Mouse (Mus musculus) limb, embryonic 13.5 days (tissue): ENCODE results near the gene Tsc22d2. TPM values are rescaled to one million over a fixed set of nuclear protein-coding genes. Genes with fewer than 3 reads are reported as not detected.

ENCODE experiments used
- ATAC-seq: fragments of 200-750 bp; cut with Nextera tagmentation; 2 replicates; pipeline ENCODE4 v1.8.0; 2017; ENCODE audit warnings: low read depth, moderate number of reproducible peaks, moderate TSS enrichment; ENCODE audit not compliant: low FRiP score
- H3K27ac ChIP-seq: fragments of 300-500 bp; sonication (generic); 2 replicates; pipeline ENCODE4 v1.5.1; 2015; ENCODE audit warnings: inconsistent platforms, mild to moderate bottlenecking, moderate library complexity
- H3K27me3 ChIP-seq: fragments of 300-500 bp; sonication (generic); 2 replicates; pipeline ENCODE4 v1.6.1; 2015; ENCODE audit warnings: mild to moderate bottlenecking, inconsistent platforms
- H3K36me3 ChIP-seq: fragments of 300-500 bp; sonication (generic); 2 replicates; pipeline ENCODE4 v1.6.1; 2015; ENCODE audit warnings: inconsistent platforms, mild to moderate bottlenecking, moderate library complexity
- H3K4me1 ChIP-seq: fragments of 300-500 bp; sonication (generic); 2 replicates; pipeline ENCODE4 v1.6.1; 2015; ENCODE audit warnings: inconsistent platforms
- H3K4me2 ChIP-seq: fragments of 300-500 bp; sonication (generic); replicated peaks from 2 replicates; pipeline ENCODE4 v1.6.1; 2015; ENCODE audit warnings: inconsistent platforms, mild to moderate bottlenecking, moderate library complexity
- H3K4me3 ChIP-seq: fragments of 300-500 bp; sonication (generic); 2 replicates; pipeline ENCODE4 v1.5.1; 2015; ENCODE audit warnings: moderate library complexity, mild to moderate bottlenecking, inconsistent platforms
- H3K9ac ChIP-seq: fragments of 300-500 bp; sonication (generic); 2 replicates; pipeline ENCODE4 v1.6.1; 2015; ENCODE audit warnings: mild to moderate bottlenecking, inconsistent platforms
- H3K9me3 ChIP-seq: fragments of 300-500 bp; sonication (generic); 2 replicates; pipeline ENCODE4 v1.6.1; 2016; ENCODE audit warnings: inconsistent platforms
- WGBS: fragments of 180-500 bp; shearing (Covaris S2); methylation state at CpG from one replicate; pipeline ENCODE4 v1.1.7; 2015; 5-methylcytosine and 5-hydroxymethylcytosine counted together
- polyA plus RNA-seq: library from polyadenylated mRNA; unstranded; fragments of >200 nt; fragmentation: Nextera tagmentation; extraction: Ambion mirVana; gene quantifications from 2 replicates; pipeline ENCODE4 v1.2.1, GENCODE M21; 2015

Tsc22d2 gene
- 11.3 and 12.2 TPM in 2 replicates for polyA plus RNA-seq

DNA sequence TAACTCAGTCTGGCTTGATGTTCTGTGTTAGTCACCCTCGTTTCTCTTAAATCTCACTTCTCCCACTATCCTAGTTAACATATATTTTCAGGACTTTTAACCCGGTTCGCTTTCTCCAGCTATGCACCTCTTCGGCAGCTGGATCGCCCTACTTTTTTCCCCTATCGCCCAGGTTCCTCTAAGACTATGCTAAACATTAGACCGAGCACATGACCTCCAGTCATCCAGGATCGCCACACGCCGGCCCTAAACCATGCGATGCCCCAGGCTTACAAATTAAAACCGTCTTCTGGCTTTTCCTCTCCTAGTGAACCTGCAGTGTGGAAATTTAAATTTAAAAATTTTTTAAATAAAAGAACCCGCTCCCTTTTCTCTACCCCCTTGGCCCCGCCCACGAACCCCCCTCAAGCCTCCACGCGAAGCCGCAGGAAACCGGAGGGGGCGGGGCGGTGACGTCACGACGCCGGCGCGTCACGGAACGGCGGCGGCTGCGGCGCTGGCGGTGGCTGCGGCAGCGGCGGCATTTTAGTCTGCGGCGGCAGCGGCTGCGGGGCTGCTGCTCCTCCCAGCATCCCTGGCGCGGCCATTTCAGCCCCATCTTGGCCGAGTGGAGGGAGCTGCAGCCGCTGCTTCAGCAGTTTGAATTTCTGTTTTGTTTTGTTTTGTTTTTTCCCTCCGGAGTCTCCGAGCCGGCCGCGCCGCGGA, at the start of gene Tsc22d2:
TSS of gene Tsc22d2 (plus strand) at position 482 of the 705 bp plus-strand sequence.
- Histone ChIP-seq H3K36me3 (no peaks in the 10 kb centered on the region; the same call in 1 of the 2 replicates), H3K4me2 (peak within 1 kb of the TSS; percentile 100), H3K9ac (peak within 1 kb of the TSS; percentile 99), H3K9me3 (no peaks in the 10 kb centered on the region), H3K27ac (peak within 1 kb of the TSS; percentile 100), H3K4me3 (peak within 1 kb of the TSS; percentile 98), H3K27me3 (no peaks in the 10 kb centered on the region), H3K4me1 (peaks cover 12% of the 10 kb centered on the region; the same call in 1 of the 2 replicates)
- ATAC-seq, result peak; percentile 77
- under 1% methylated on average over 49 of the region's 52 CpGs for WGBS

GRCm38 (mm10) chr3:58366756-58367155, 47.8 kb upstream of the Tsc22d2 start:
- 68% methylated on average over 3 of the region's 3 CpGs for WGBS
- no peak for ATAC-seq
- Histone ChIP-seq H3K36me3 (no peaks in the 10 kb centered on the region), H3K27me3 (no peaks in the 10 kb centered on the region), H3K9me3 (no peaks in the 10 kb centered on the region), H3K4me1 (peaks cover 9% of the 10 kb centered on the region), H3K4me3 (no peak overlapping the region), H3K4me2 (no peak overlapping the region), H3K9ac (no peak overlapping the region), H3K27ac (no peak overlapping the region)

- H3K4me1 ChIP-seq, result peaks cover 26% of the 10 kb centered on the region
- no peaks in the 10 kb centered on the region for H3K9me3 ChIP-seq
- no peak overlapping the region for H3K27ac ChIP-seq
- WGBS, result 50% methylated on average over 2 of the region's 2 CpGs
- no peaks in the 10 kb centered on the region for H3K27me3 ChIP-seq
- H3K36me3 ChIP-seq, result no peaks in the 10 kb centered on the region
- H3K9ac ChIP-seq, result no peak overlapping the region
- no peak overlapping the region for H3K4me3 ChIP-seq
- H3K4me2 ChIP-seq, result no peak overlapping the region
- no peak for ATAC-seq
Observed at GRCm38 (mm10) chr3:58370811-58371210, 43.7 kb upstream of the Tsc22d2 start.

GRCm38 (mm10) chr3:58372066-58372904, 42.2 kb upstream of the Tsc22d2 start:
- Histone ChIP-seq H3K4me2 (peak overlapping the region; percentile 48), H3K9ac (no peak overlapping the region; the same call in 1 of the 2 replicates), H3K9me3 (no peaks in the 10 kb centered on the region), H3K36me3 (no peaks in the 10 kb centered on the region), H3K27me3 (no peaks in the 10 kb centered on the region), H3K4me3 (peak overlapping the region; percentile 3; the same call in 1 of the 2 replicates), H3K27ac (peak overlapping the region; percentile 56; the same call in 1 of the 2 replicates), H3K4me1 (peaks cover 30% of the 10 kb centered on the region)
- 5% methylated on average over 9 of the region's 9 CpGs for WGBS
- peak; percentile 91 for ATAC-seq

GRCm38 (mm10) chr3:58372905-58373208, 41.7 kb upstream of the Tsc22d2 start:
- Histone ChIP-seq H3K4me3 (peak overlapping the region; percentile 3; the same call in 1 of the 2 replicates), H3K4me2 (peak overlapping the region; percentile 48), H3K9me3 (no peaks in the 10 kb centered on the region), H3K4me1 (peaks cover 30% of the 10 kb centered on the region), H3K9ac (no peak overlapping the region; the same call in 1 of the 2 replicates), H3K27ac (no peak overlapping the region), H3K36me3 (no peaks in the 10 kb centered on the region), H3K27me3 (no peaks in the 10 kb centered on the region)
- ATAC-seq, result no peak
- 8% methylated on average over 5 of the region's 5 CpGs for WGBS

- no peaks in the 10 kb centered on the region for H3K36me3 ChIP-seq
- no peaks in the 10 kb centered on the region for H3K9me3 ChIP-seq
- peaks cover 30% of the 10 kb centered on the region for H3K4me1 ChIP-seq
- H3K4me2 ChIP-seq, result no peak overlapping the region
- H3K4me3 ChIP-seq, result no peak overlapping the region
- 89% methylated on average over 5 of the region's 5 CpGs for WGBS
- ATAC-seq, result no peak
- no peak overlapping the region for H3K9ac ChIP-seq
- H3K27me3 ChIP-seq, result no peaks in the 10 kb centered on the region
- H3K27ac ChIP-seq, result no peak overlapping the region
Observed at GRCm38 (mm10) chr3:58374281-58374680, 40.2 kb upstream of the Tsc22d2 start.

- ATAC-seq, result no peak
- WGBS, result 42% methylated on average over 3 of the region's 3 CpGs
- no peak overlapping the region for H3K27ac ChIP-seq
Observed at GRCm38 (mm10) chr3:58376713-58377112, 37.8 kb upstream of the Tsc22d2 start.

DNA sequence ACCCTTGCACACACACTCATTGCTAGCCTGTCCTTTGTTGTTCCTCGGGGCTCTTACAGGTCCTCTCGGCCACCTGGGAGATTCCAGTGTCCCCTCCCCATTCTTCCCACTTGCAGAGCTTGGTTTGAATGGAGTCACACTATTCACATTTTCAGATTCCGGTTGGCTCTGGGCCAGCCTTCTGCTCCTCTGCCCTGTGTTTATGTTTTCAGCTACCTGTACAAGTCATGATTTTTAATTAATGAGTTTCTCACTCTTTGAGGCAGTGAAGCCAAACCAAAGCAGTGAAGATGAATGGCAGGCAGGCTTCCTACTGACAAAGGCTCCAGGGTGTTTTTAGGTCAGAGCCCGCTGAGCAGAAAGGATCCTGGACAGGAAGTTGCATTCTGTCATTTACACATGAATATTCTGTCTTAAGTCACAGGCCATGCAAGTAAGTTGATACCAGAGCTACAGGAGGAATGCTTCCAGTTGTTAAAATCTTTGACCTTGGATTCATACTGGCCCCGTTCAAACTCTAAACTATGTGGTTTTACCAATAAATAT, 36.9 kb upstream of the Tsc22d2 start:
- H3K9me3 ChIP-seq, result no peaks in the 10 kb centered on the region
- H3K27ac ChIP-seq, result no peak overlapping the region
- H3K27me3 ChIP-seq, result no peaks in the 10 kb centered on the region
- no peak overlapping the region for H3K9ac ChIP-seq
- ATAC-seq, result no peak
- no peaks in the 10 kb centered on the region for H3K36me3 ChIP-seq
- H3K4me2 ChIP-seq, result no peak overlapping the region
- 50% methylated on average over 5 of the region's 5 CpGs for WGBS
- H3K4me3 ChIP-seq, result no peak overlapping the region
- H3K4me1 ChIP-seq, result peaks cover 11% of the 10 kb centered on the region; the same call in 1 of the 2 replicates

More at GRCm38 (mm10) chr3:58376713-58377112, 37.8 kb upstream of the Tsc22d2 start:
- Histone ChIP-seq H3K4me2 (no peak overlapping the region), H3K4me1 (peaks cover 21% of the 10 kb centered on the region), H3K27me3 (no peaks in the 10 kb centered on the region), H3K4me3 (no peak overlapping the region), H3K36me3 (no peaks in the 10 kb centered on the region), H3K9ac (no peak overlapping the region), H3K9me3 (no peaks in the 10 kb centered on the region)

- H3K4me3 ChIP-seq, result no peak overlapping the region
- H3K36me3 ChIP-seq, result no peaks in the 10 kb centered on the region
- no peak overlapping the region for H3K4me2 ChIP-seq
- no peaks in the 10 kb centered on the region for H3K9me3 ChIP-seq
- H3K27ac ChIP-seq, result no peak overlapping the region
- ATAC-seq, result no peak
- H3K27me3 ChIP-seq, result no peaks in the 10 kb centered on the region
- 94% methylated on average over 1 of the region's 1 CpGs for WGBS
- H3K4me1 ChIP-seq, result no peaks in the 10 kb centered on the region
- no peak overlapping the region for H3K9ac ChIP-seq
Observed at GRCm38 (mm10) chr3:58382676-58383075, 31.8 kb upstream of the Tsc22d2 start.

GRCm38 (mm10) chr3:58385060-58385459, 29.5 kb upstream of the Tsc22d2 start:
- ATAC-seq, result no peak
- no peaks in the 10 kb centered on the region for H3K4me1 ChIP-seq
- no peaks in the 10 kb centered on the region for H3K27me3 ChIP-seq
- no peak overlapping the region for H3K27ac ChIP-seq
- 43% methylated on average over 1 of the region's 1 CpGs for WGBS
- H3K36me3 ChIP-seq, result no peaks in the 10 kb centered on the region
- no peaks in the 10 kb centered on the region for H3K9me3 ChIP-seq
- no peak overlapping the region for H3K4me3 ChIP-seq
- H3K9ac ChIP-seq, result no peak overlapping the region
- H3K4me2 ChIP-seq, result no peak overlapping the region

- H3K36me3 ChIP-seq, result no peaks in the 10 kb centered on the region
- H3K9ac ChIP-seq, result no peak overlapping the region
- WGBS, result 85% methylated on average over 4 of the region's 4 CpGs
- no peak overlapping the region for H3K4me3 ChIP-seq
- H3K27me3 ChIP-seq, result no peaks in the 10 kb centered on the region
- no peaks in the 10 kb centered on the region for H3K4me1 ChIP-seq
- H3K4me2 ChIP-seq, result no peak overlapping the region
- ATAC-seq, result no peak
- H3K9me3 ChIP-seq, result no peaks in the 10 kb centered on the region
- H3K27ac ChIP-seq, result no peak overlapping the region
Observed at GRCm38 (mm10) chr3:58388731-58389130, 25.8 kb upstream of the Tsc22d2 start.

- Histone ChIP-seq H3K9me3 (no peaks in the 10 kb centered on the region), H3K27ac (no peak overlapping the region), H3K9ac (no peak overlapping the region), H3K4me3 (no peak overlapping the region), H3K4me2 (no peak overlapping the region), H3K27me3 (no peaks in the 10 kb centered on the region), H3K4me1 (no peaks in the 10 kb centered on the region), H3K36me3 (no peaks in the 10 kb centered on the region)
- WGBS, result 66% methylated on average over 5 of the region's 5 CpGs
- ATAC-seq, result no peak
Observed at GRCm38 (mm10) chr3:58398541-58398940, 16.0 kb upstream of the Tsc22d2 start.
